Mouse (Mus musculus): Measurements from ENCODE around the gene Git1. TPM values are rescaled to one million over a fixed set of nuclear protein-coding genes. Genes with fewer than 3 reads are reported as not detected.

Git1 gene
- polyA plus RNA-seq, 1 experiment from 2014 or later = 11.1 TPM

GRCm38 (mm10) chr11:77463786-77464185, 29.6 kb upstream of the Git1 start:
- Histone ChIP-seq H3K9ac (no peak overlapping the region), H3K27me3 (peaks cover 90% of the 10 kb centered on the region), H3K9me3 (no peaks in the 10 kb centered on the region), H3K27ac (no peak overlapping the region), H3K4me1 (peaks cover 14% of the 10 kb centered on the region), H3K36me3 (no peaks in the 10 kb centered on the region), H3K4me3 (no peak overlapping the region), H3K4me2 (no peak overlapping the region)
- no peak for ATAC-seq (ENCODE audit: insufficient number of reproducible peaks, insufficient read depth, low FRiP score, low TSS enrichment, low read depth)
- 72% methylated on average over 10 of the region's 10 CpGs for WGBS

GRCm38 (mm10) chr11:77464684-77465083, 28.7 kb upstream of the Git1 start:
- Histone ChIP-seq H3K27ac (no peak overlapping the region), H3K9me3 (no peaks in the 10 kb centered on the region), H3K4me1 (peaks cover 14% of the 10 kb centered on the region), H3K4me2 (no peak overlapping the region), H3K36me3 (no peaks in the 10 kb centered on the region), H3K9ac (no peak overlapping the region), H3K4me3 (no peak overlapping the region), H3K27me3 (peaks cover 93% of the 10 kb centered on the region)
- 49% methylated on average over 4 of the region's 4 CpGs for WGBS
- no peak for ATAC-seq (ENCODE audit: insufficient number of reproducible peaks, insufficient read depth, low FRiP score, low TSS enrichment, low read depth)

- H3K4me2 ChIP-seq = no peak overlapping the region
- no peak overlapping the region for H3K27ac ChIP-seq
- H3K9me3 ChIP-seq = no peaks in the 10 kb centered on the region
- 47% methylated on average over 3 of the region's 3 CpGs for WGBS
- no peaks in the 10 kb centered on the region for H3K36me3 ChIP-seq
- H3K9ac ChIP-seq = no peak overlapping the region
- no peak overlapping the region for H3K4me3 ChIP-seq
- H3K4me1 ChIP-seq = peaks cover 14% of the 10 kb centered on the region
- no peak for ATAC-seq (ENCODE audit: insufficient number of reproducible peaks, insufficient read depth, low FRiP score, low TSS enrichment, low read depth)
- peaks cover 93% of the 10 kb centered on the region for H3K27me3 ChIP-seq
Measured at GRCm38 (mm10) chr11:77465111-77465510, 28.3 kb upstream of the Git1 start.

- H3K36me3 ChIP-seq = peaks cover 12% of the 10 kb centered on the region
- WGBS = 29% methylated on average over 9 of the region's 9 CpGs
- no peak overlapping the region for H3K27ac ChIP-seq
- H3K9me3 ChIP-seq = no peaks in the 10 kb centered on the region
- H3K4me2 ChIP-seq = peak overlapping the region; percentile 37; the same call in 1 of the 2 replicates
- H3K4me3 ChIP-seq = no peak overlapping the region
- no peak overlapping the region for H3K9ac ChIP-seq
- ATAC-seq (ENCODE audit: insufficient number of reproducible peaks, insufficient read depth, low FRiP score, low TSS enrichment, low read depth) = no peak
- peaks cover 82% of the 10 kb centered on the region for H3K27me3 ChIP-seq
- peaks cover 17% of the 10 kb centered on the region for H3K4me1 ChIP-seq
Measured at GRCm38 (mm10) chr11:77466544-77466943, 26.8 kb upstream of the Git1 start.

- H3K9me3 ChIP-seq = no peaks in the 10 kb centered on the region
- H3K4me1 ChIP-seq = peaks cover 13% of the 10 kb centered on the region
- H3K27ac ChIP-seq = no peak overlapping the region
- 2% methylated on average over 25 of the region's 25 CpGs for WGBS
- H3K27me3 ChIP-seq = peaks cover 75% of the 10 kb centered on the region
- peak overlapping the region; percentile 37 for H3K4me2 ChIP-seq
- ATAC-seq (ENCODE audit: insufficient number of reproducible peaks, insufficient read depth, low FRiP score, low TSS enrichment, low read depth) = no peak
- H3K36me3 ChIP-seq = peaks cover 18% of the 10 kb centered on the region
- no peak overlapping the region for H3K9ac ChIP-seq
- H3K4me3 ChIP-seq = peak overlapping the region; percentile 12; the same call in 1 of the 2 replicates
Measured at GRCm38 (mm10) chr11:77467157-77467556, 26.2 kb upstream of the Git1 start.

- Histone ChIP-seq H3K36me3 (peaks cover 24% of the 10 kb centered on the region), H3K4me2 (peak overlapping the region; percentile 37), H3K4me3 (no peak overlapping the region), H3K9ac (peak overlapping the region; percentile 16; the same call in 1 of the 2 replicates), H3K9me3 (no peaks in the 10 kb centered on the region), H3K4me1 (peaks cover 13% of the 10 kb centered on the region), H3K27me3 (peaks cover 69% of the 10 kb centered on the region), H3K27ac (no peak overlapping the region)
- ATAC-seq (ENCODE audit: insufficient number of reproducible peaks, insufficient read depth, low FRiP score, low TSS enrichment, low read depth) = no peak
- WGBS = 17% methylated on average over 20 of the region's 20 CpGs
Measured at GRCm38 (mm10) chr11:77467784-77468183, 25.6 kb upstream of the Git1 start.

- no peak overlapping the region for H3K27ac ChIP-seq
- H3K27me3 ChIP-seq = peaks cover 63% of the 10 kb centered on the region
- no peaks in the 10 kb centered on the region for H3K9me3 ChIP-seq
- WGBS = 80% methylated on average over 9 of the region's 9 CpGs
- H3K36me3 ChIP-seq = peaks cover 30% of the 10 kb centered on the region
- ATAC-seq (ENCODE audit: insufficient number of reproducible peaks, insufficient read depth, low FRiP score, low TSS enrichment, low read depth) = no peak
- peaks cover 13% of the 10 kb centered on the region for H3K4me1 ChIP-seq
- no peak overlapping the region for H3K4me2 ChIP-seq
- H3K9ac ChIP-seq = no peak overlapping the region
- no peak overlapping the region for H3K4me3 ChIP-seq
Measured at GRCm38 (mm10) chr11:77468397-77468796, 25.0 kb upstream of the Git1 start.

- no peak overlapping the region for H3K9ac ChIP-seq
- H3K27me3 ChIP-seq = peaks cover 33% of the 10 kb centered on the region
- no peaks in the 10 kb centered on the region for H3K9me3 ChIP-seq
- ATAC-seq (ENCODE audit: insufficient number of reproducible peaks, insufficient read depth, low FRiP score, low TSS enrichment, low read depth) = no peak
- no peak overlapping the region for H3K4me3 ChIP-seq
- WGBS = 75% methylated on average over 29 of the region's 29 CpGs
- no peak overlapping the region for H3K27ac ChIP-seq
- peaks cover 10% of the 10 kb centered on the region for H3K4me1 ChIP-seq
- peaks cover 49% of the 10 kb centered on the region for H3K36me3 ChIP-seq
- H3K4me2 ChIP-seq = no peak overlapping the region
Measured at GRCm38 (mm10) chr11:77471407-77471806, 22.0 kb upstream of the Git1 start.

- H3K4me2 ChIP-seq = no peak overlapping the region
- H3K9ac ChIP-seq = no peak overlapping the region
- H3K27ac ChIP-seq = no peak overlapping the region
- no peak for ATAC-seq (ENCODE audit: insufficient number of reproducible peaks, insufficient read depth, low FRiP score, low TSS enrichment, low read depth)
- no peak overlapping the region for H3K4me3 ChIP-seq
- WGBS = 90% methylated on average over 16 of the region's 16 CpGs
- peaks cover 7% of the 10 kb centered on the region for H3K4me1 ChIP-seq
- no peaks in the 10 kb centered on the region for H3K9me3 ChIP-seq
- peaks cover 19% of the 10 kb centered on the region for H3K27me3 ChIP-seq
- peaks cover 53% of the 10 kb centered on the region for H3K36me3 ChIP-seq
Measured at GRCm38 (mm10) chr11:77472775-77473174, 20.6 kb upstream of the Git1 start.

GRCm38 (mm10) chr11:77476216-77476615, 17.1 kb upstream of the Git1 start:
- peaks cover 45% of the 10 kb centered on the region for H3K36me3 ChIP-seq
- H3K9ac ChIP-seq = no peak overlapping the region
- WGBS = 90% methylated on average over 14 of the region's 14 CpGs
- H3K9me3 ChIP-seq = no peaks in the 10 kb centered on the region
- no peak for ATAC-seq (ENCODE audit: insufficient number of reproducible peaks, insufficient read depth, low FRiP score, low TSS enrichment, low read depth)
- H3K4me3 ChIP-seq = no peak overlapping the region
- H3K27me3 ChIP-seq = no peaks in the 10 kb centered on the region
- H3K4me2 ChIP-seq = no peak overlapping the region
- no peak overlapping the region for H3K27ac ChIP-seq
- H3K4me1 ChIP-seq = no peaks in the 10 kb centered on the region

GRCm38 (mm10) chr11:77476895-77477294, 16.5 kb upstream of the Git1 start:
- H3K27ac ChIP-seq = no peak overlapping the region
- H3K4me2 ChIP-seq = no peak overlapping the region
- H3K27me3 ChIP-seq = no peaks in the 10 kb centered on the region
- H3K9me3 ChIP-seq = no peaks in the 10 kb centered on the region
- 93% methylated on average over 6 of the region's 6 CpGs for WGBS
- H3K4me3 ChIP-seq = no peak overlapping the region
- H3K4me1 ChIP-seq = 0 out of 2 replicates have a peak, but pooled peaks cover 3% of the 10 kb centered on the region
- no peak overlapping the region for H3K9ac ChIP-seq
- no peak for ATAC-seq (ENCODE audit: insufficient number of reproducible peaks, insufficient read depth, low FRiP score, low TSS enrichment, low read depth)
- H3K36me3 ChIP-seq = peaks cover 38% of the 10 kb centered on the region

- no peak for ATAC-seq (ENCODE audit: insufficient number of reproducible peaks, insufficient read depth, low FRiP score, low TSS enrichment, low read depth)
- H3K4me1 ChIP-seq = peaks cover 32% of the 10 kb centered on the region
Measured at GRCm38 (mm10) chr11:77483043-77483442, 10.3 kb upstream of the Git1 start.

More at GRCm38 (mm10) chr11:77483043-77483442, 10.3 kb upstream of the Git1 start:
- Histone ChIP-seq H3K36me3 (no peaks in the 10 kb centered on the region), H3K9ac (no peak overlapping the region), H3K27me3 (no peaks in the 10 kb centered on the region), H3K27ac (no peak overlapping the region), H3K4me2 (no peak overlapping the region), H3K4me3 (no peak overlapping the region), H3K9me3 (no peaks in the 10 kb centered on the region)
- 90% methylated on average over 3 of the region's 3 CpGs for WGBS

Data from embryonic facial prominence, embryonic 13.5 days (tissue).